Mouse (Mus musculus) lung, postnatal 0 days (tissue): Measurements from ENCODE around the gene Cd244a. TPM values are rescaled to one million over a fixed set of nuclear protein-coding genes. Genes with fewer than 3 reads are reported as not detected.

ENCODE experiments used
- ATAC-seq: fragments of 200-750 bp; cut with Nextera tagmentation; 2 replicates; pipeline ENCODE4 v1.8.0; 2017; ENCODE audit warnings: moderate library complexity
- DNase-seq: peaks from one replicate; pipeline ENCODE4 v3.0.0-alpha.2; 2016; ENCODE audit warnings: low spot score
- H3K27ac ChIP-seq: fragments of 300-500 bp; sonication (generic); 2 replicates; pipeline ENCODE4 v1.5.1; 2014; ENCODE audit warnings: antibody characterized with exemption, mild to moderate bottlenecking, low read length, mixed read lengths
- H3K27me3 ChIP-seq: fragments of 300-500 bp; sonication (generic); replicated peaks from 2 replicates; pipeline ENCODE4 v1.6.1; 2014; ENCODE audit warnings: low read length, mixed read lengths; ENCODE audit not compliant: insufficient read depth
- H3K36me3 ChIP-seq: fragments of 300-500 bp; sonication (generic); 2 replicates; pipeline ENCODE4 v1.6.1; 2014; ENCODE audit warnings: low read length, mixed read lengths; ENCODE audit not compliant: insufficient read depth
- H3K4me1 ChIP-seq: fragments of 300-500 bp; sonication (generic); 2 replicates; pipeline ENCODE4 v1.6.1; 2014; ENCODE audit warnings: antibody characterized with exemption, low read depth, low read length, mixed read lengths; ENCODE audit not compliant: insufficient read depth
- H3K4me2 ChIP-seq: fragments of 300-500 bp; sonication (generic); replicated peaks from 2 replicates; pipeline ENCODE4 v1.6.1; 2014; ENCODE audit warnings: low read depth, mild to moderate bottlenecking, low read length, moderate library complexity, mixed read lengths
- H3K4me3 ChIP-seq: fragments of 300-500 bp; sonication (generic); 2 replicates; pipeline ENCODE4 v1.5.1; 2014; ENCODE audit warnings: low read depth, low read length
- H3K9ac ChIP-seq: fragments of 300-500 bp; sonication (generic); replicated peaks from 2 replicates; pipeline ENCODE4 v1.6.1; 2014; ENCODE audit warnings: low read depth, mild to moderate bottlenecking
- H3K9me3 ChIP-seq: fragments of 300-500 bp; sonication (generic); 2 replicates; pipeline ENCODE4 v1.6.1; 2016; ENCODE audit warnings: low read length, mixed read lengths
- CTCF ChIP-seq: IDR thresholded peaks from 2 replicates; pipeline ENCODE4 v1.5.1; 2016; ENCODE audit warnings: antibody characterized with exemption, mild to moderate bottlenecking
- EP300 ChIP-seq: IDR thresholded peaks from 2 replicates; pipeline ENCODE4 v1.6.1; 2016; ENCODE audit warnings: antibody characterized with exemption, mild to moderate bottlenecking, control low read depth
- WGBS: fragments of 180-500 bp; shearing (Covaris S2); extraction: QIAGEN DNeasy Blood & Tissue Kit; methylation state at CpG from one replicate; pipeline ENCODE4 v1.1.7; 2014; 5-methylcytosine and 5-hydroxymethylcytosine counted together
- polyA plus RNA-seq: library from polyadenylated mRNA; unstranded; fragments of >200 nt; fragmentation: Nextera tagmentation; extraction: Ambion mirVana; gene quantifications from 2 replicates; pipeline ENCODE4 v1.2.1, GENCODE M21; 2015

Cd244a gene
- polyA plus RNA-seq, 1 experiment from 2014 or later: 1.7 TPM

- peak; percentile 33 for DNase-seq
- Histone ChIP-seq H3K27me3 (no peaks in the 10 kb centered on the region), H3K4me3 (no peak overlapping the region), H3K4me1 (no peaks in the 10 kb centered on the region), H3K27ac (no peak overlapping the region), H3K9ac (no peak overlapping the region), H3K36me3 (no peaks in the 10 kb centered on the region), H3K4me2 (no peak overlapping the region), H3K9me3 (no peaks in the 10 kb centered on the region)
- 75% methylated on average over 8 of the region's 8 CpGs for WGBS
- ATAC-seq: no peak
- TF ChIP-seq CTCF (no peak), EP300 (no peak)
Measured at GRCm38 (mm10) chr1:171637101-171637500, 78.1 kb downstream of the Cd244a start.

GRCm38 (mm10) chr1:171638686-171639085 is 79.7 kb downstream of the Cd244a start:
- 67% methylated on average over 2 of the region's 2 CpGs for WGBS
- H3K27me3 ChIP-seq: no peaks in the 10 kb centered on the region
- TF ChIP-seq CTCF: no peak
- no peak for TF ChIP-seq EP300
- no peaks in the 10 kb centered on the region for H3K9me3 ChIP-seq
- no peaks in the 10 kb centered on the region for H3K36me3 ChIP-seq
- H3K4me1 ChIP-seq: no peaks in the 10 kb centered on the region
- H3K9ac ChIP-seq: no peak overlapping the region
- no peak overlapping the region for H3K27ac ChIP-seq
- H3K4me2 ChIP-seq: no peak overlapping the region
- DNase-seq: no peak
- ATAC-seq: no peak
- no peak overlapping the region for H3K4me3 ChIP-seq

GRCm38 (mm10) chr1:171640796-171641195 is 81.8 kb downstream of the Cd244a start:
- no peak overlapping the region for H3K4me3 ChIP-seq
- no peaks in the 10 kb centered on the region for H3K9me3 ChIP-seq
- ATAC-seq: no peak
- H3K9ac ChIP-seq: no peak overlapping the region
- no peak overlapping the region for H3K4me2 ChIP-seq
- no peak for DNase-seq
- H3K4me1 ChIP-seq: no peaks in the 10 kb centered on the region
- H3K36me3 ChIP-seq: no peaks in the 10 kb centered on the region
- no peak for TF ChIP-seq CTCF
- TF ChIP-seq EP300: no peak
- no peak overlapping the region for H3K27ac ChIP-seq
- WGBS: 95% methylated on average over 6 of the region's 6 CpGs
- no peaks in the 10 kb centered on the region for H3K27me3 ChIP-seq

GRCm38 (mm10) chr1:171643612-171644011 is 84.6 kb downstream of the Cd244a start:
- no peak overlapping the region for H3K4me3 ChIP-seq
- no peak for TF ChIP-seq EP300
- no peak for TF ChIP-seq CTCF
- no peak for ATAC-seq
- H3K9ac ChIP-seq: no peak overlapping the region
- H3K9me3 ChIP-seq: no peaks in the 10 kb centered on the region
- H3K27ac ChIP-seq: no peak overlapping the region
- 73% methylated on average over 7 of the region's 7 CpGs for WGBS
- H3K4me1 ChIP-seq: no peaks in the 10 kb centered on the region
- DNase-seq: no peak
- H3K27me3 ChIP-seq: no peaks in the 10 kb centered on the region
- no peak overlapping the region for H3K4me2 ChIP-seq
- no peaks in the 10 kb centered on the region for H3K36me3 ChIP-seq

GRCm38 (mm10) chr1:171646429-171646940 is 87.5 kb downstream of the Cd244a start:
- 57% methylated on average over 5 of the region's 5 CpGs for WGBS
- Histone ChIP-seq H3K4me1 (no peaks in the 10 kb centered on the region), H3K4me3 (no peak overlapping the region), H3K9me3 (no peaks in the 10 kb centered on the region), H3K27ac (no peak overlapping the region), H3K4me2 (no peak overlapping the region), H3K36me3 (no peaks in the 10 kb centered on the region), H3K27me3 (no peaks in the 10 kb centered on the region), H3K9ac (no peak overlapping the region)
- no peak for DNase-seq
- no peak for TF ChIP-seq EP300
- TF ChIP-seq CTCF: no peak
- no peak for ATAC-seq

GRCm38 (mm10) chr1:171647716-171648115 is 88.7 kb downstream of the Cd244a start:
- no peaks in the 10 kb centered on the region for H3K27me3 ChIP-seq
- H3K27ac ChIP-seq: no peak overlapping the region
- ATAC-seq (no peak), DNase-seq (no peak)
- H3K36me3 ChIP-seq: no peaks in the 10 kb centered on the region
- H3K4me2 ChIP-seq: no peak overlapping the region
- H3K9me3 ChIP-seq: no peaks in the 10 kb centered on the region
- H3K4me1 ChIP-seq: no peaks in the 10 kb centered on the region
- no peak overlapping the region for H3K9ac ChIP-seq
- no peak overlapping the region for H3K4me3 ChIP-seq
- no peak for TF ChIP-seq EP300
- TF ChIP-seq CTCF: no peak
- WGBS: 86% methylated on average over 5 of the region's 5 CpGs

GRCm38 (mm10) chr1:171648840-171649239 is 89.8 kb downstream of the Cd244a start:
- Histone ChIP-seq H3K4me2 (no peak overlapping the region), H3K9ac (no peak overlapping the region), H3K27me3 (no peaks in the 10 kb centered on the region), H3K36me3 (no peaks in the 10 kb centered on the region), H3K27ac (no peak overlapping the region), H3K4me3 (no peak overlapping the region), H3K9me3 (no peaks in the 10 kb centered on the region), H3K4me1 (no peaks in the 10 kb centered on the region)
- 67% methylated on average over 8 of the region's 8 CpGs for WGBS
- DNase-seq (no peak), ATAC-seq (no peak)
- TF ChIP-seq EP300: no peak
- no peak for TF ChIP-seq CTCF
